Mouse (Mus musculus) erythroblast, embryonic 14.5 days (primary cell): ENCODE results near the gene Ank3.

ENCODE experiments used
- GATA1 ChIP-seq: IDR thresholded peaks from 2 replicates; pipeline ENCODE4 v1.6.1; 2012; ENCODE audit warnings: low read length, inconsistent platforms, mixed read lengths
- TAL1 ChIP-seq: IDR thresholded peaks from 3 replicates; pipeline ENCODE4 v1.6.1; 2012; ENCODE audit warnings: low read length, inconsistent platforms, mixed read lengths

DNA sequence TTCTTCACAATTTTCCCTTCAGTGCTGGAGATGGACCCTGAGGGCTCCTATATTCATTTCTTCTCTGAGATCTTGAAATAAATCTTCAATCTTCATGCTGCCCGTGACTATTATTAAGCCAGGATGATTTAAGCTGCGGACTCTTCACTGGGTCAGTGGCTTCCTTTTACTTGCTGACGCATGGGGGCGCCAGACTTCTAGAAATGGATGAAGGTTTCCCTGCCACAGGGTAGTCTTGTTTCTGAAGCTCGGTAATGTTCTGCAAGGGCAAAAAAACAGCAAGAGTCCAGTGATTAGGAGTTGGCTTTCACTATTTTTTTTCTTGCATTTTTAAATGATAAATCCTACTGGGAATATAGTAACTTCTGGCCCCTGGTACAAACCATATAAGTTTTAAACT, 471.8 kb downstream of the Ank3 start:
- TF ChIP-seq GATA1 (no peak), TAL1 (no peak)
